Mouse (Mus musculus): ENCODE measurements around the gene Zfp831.

Gene Zfp831

GRCm38 (mm10) chr2:174652864-174653263 is 9.5 kb downstream of the Zfp831 start:
- no peak for DNase-seq (ENCODE audit: low spot score)

GRCm38 (mm10) chr2:174655341-174655740 is 12.0 kb downstream of the Zfp831 start:
- DNase-seq (ENCODE audit: low spot score): no peak

GRCm38 (mm10) chr2:174658229-174658844 is 15.0 kb downstream of the Zfp831 start:
- no peak for DNase-seq (ENCODE audit: low spot score)

DNA sequence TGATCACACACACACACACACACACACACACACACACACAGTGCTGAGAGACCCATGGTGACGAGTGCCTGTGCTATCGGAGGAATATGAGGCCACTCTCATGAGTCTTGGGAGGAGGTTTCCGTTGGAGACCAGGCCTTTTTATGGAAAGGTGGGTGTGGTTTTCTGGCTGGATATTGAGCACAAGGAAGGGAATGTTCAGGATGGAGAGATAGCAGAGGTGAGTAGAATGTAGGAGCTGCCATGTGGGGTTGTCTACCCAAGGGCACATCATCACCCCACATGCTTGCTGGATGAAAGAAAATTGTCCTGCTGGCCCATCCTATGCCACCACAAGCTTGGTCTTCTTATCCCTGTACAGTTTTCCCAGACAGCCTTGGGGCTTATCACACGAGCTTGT is 16.5 kb downstream of the Zfp831 start:
- DNase-seq (ENCODE audit: low spot score): no peak

DNA sequence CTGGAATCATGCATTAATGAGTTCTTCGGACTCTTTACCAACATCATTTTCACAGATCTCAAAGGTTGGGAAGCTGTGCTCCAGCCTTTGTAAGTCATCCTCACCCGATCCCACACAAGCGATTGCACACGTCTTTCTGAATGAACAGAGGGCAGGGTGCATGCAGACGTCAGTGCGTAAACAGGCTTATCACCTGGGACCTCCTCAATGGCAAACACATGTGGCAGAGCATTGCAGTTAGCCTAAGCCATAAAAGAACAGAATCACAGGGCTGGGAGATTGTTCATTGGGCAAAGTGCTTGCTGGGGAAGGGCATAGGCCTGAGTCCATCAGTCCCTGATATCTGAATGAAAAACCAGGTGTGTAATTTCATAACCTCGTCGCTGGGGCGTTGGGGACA is 17.0 kb downstream of the Zfp831 start:
- DNase-seq (ENCODE audit: low spot score): no peak

DNA sequence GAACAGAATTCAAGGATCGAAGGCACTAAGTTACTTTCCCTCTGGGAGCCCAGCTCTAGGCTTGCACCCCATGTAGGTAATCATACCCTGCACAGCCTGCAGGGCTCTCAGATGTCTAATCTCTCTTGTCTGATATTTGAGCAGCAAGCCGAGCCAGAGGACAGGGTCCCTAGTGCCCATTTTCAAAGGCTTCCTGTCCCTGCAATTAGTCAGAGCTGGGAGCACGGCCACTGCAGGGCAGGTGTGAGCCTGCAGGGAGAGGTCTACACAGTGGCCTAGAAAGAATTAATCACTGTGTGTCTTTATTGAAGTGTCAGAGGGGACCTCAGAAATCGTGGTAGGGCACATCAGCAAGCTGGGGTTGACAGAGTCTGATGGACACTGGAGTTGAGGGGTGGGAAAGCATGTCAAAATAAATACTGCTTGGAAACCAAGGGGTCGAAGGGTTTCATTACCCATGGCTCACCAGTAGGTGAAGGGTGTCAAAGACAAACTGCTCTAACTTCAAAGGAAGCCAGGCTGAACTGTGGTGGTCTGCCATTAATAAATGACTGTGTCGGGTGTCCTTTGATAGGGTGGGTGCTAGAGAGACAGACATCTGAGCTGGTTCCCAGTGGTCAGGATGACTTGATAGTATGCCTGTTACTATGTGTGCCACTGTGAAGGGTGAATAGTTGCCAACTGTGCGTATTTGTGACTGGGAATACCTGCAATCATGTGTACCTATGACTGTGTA is 18.3 kb downstream of the Zfp831 start:
- no peak for DNase-seq (ENCODE audit: low spot score)

DNA sequence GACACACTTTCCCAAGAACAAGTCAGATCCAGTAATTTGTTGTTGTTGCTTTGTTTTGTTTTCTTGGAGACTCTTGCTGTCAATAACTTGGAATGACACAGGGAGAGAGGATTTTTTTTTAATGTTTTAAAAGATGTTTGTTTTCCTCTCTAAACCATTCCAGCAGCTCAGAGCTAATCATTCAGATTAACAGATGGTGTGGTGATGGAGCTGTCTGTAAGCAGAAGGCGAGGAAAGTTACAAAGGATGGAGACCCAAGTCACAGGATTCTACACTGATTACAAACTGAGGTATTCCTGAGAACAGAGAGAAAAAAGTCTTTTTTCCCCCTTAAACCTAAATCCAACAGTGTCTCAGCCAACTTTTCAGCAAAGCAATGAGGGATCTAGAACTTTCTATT is 19.3 kb downstream of the Zfp831 start:
- DNase-seq (ENCODE audit: low spot score): no peak

DNA sequence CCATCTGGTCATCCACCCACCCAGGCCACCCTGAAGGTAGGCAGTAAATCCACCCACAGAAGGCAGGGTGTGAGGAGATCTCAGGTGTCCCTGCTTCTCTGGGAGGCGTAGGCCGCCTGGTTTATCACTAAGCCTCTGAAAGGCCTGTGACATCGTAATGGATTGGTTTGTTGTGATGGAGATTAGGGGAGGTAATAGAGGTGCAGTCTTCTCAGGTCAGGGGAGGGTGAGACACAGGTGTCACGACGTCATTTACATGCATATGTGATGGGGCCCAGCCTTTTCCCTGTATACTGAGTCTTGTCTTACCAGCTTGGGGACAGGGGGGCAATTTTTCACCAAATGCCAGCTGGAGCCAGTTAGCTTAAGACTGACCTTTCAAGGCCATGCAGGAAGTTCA is 22.1 kb downstream of the Zfp831 start:
- DNase-seq (ENCODE audit: low spot score): no peak

- DNase-seq (ENCODE audit: low spot score): no peak
Measured at GRCm38 (mm10) chr2:174668806-174669205, 25.5 kb downstream of the Zfp831 start.

DNA sequence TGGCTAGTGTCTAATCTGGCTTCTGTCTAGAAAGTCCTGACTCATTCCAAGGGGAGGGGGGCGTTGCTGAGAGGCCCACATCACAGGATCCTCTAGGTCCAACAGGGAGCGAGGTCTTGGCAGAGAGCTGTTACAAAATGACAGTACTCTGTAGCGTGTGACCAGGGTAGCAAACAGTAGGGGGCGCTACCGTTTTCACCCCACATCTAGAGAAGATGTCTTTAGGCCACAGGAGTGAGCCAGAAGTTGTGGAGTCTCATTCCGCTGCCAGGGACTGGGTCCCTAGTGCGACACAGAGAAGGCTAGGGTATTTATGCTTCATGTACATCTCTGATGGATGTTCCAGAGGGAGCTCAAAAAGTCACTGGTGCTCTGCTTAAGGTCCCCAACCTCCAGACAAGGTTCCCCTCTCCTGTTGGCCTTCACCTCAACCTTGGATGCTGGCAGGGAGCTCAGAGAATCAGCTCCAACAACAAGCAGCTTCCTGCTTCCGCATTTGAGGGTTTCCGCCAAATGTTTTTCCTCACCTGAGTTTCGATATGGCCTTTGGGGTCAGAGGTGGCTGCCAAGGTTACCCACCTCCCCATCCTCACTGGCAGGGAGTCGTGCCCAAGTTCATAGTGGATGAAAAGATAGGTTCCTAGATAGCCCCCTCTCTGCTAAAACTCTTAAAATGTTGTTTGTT is 29.3 kb downstream of the Zfp831 start:
- peak; percentile 53 for DNase-seq (ENCODE audit: low spot score)

GRCm38 (mm10) chr2:174673592-174674286 is 30.4 kb downstream of the Zfp831 start:
- peak; percentile 96 for DNase-seq (ENCODE audit: low spot score)

GRCm38 (mm10) chr2:174674287-174675045 is 31.1 kb downstream of the Zfp831 start:
- DNase-seq (ENCODE audit: low spot score): peak; percentile 32

GRCm38 (mm10) chr2:174675642-174676041 is 32.3 kb downstream of the Zfp831 start:
- DNase-seq (ENCODE audit: low spot score): peak; percentile 93

- DNase-seq (ENCODE audit: low spot score): no peak
Measured at GRCm38 (mm10) chr2:174701351-174701750, 58.0 kb downstream of the Zfp831 start.

DNA sequence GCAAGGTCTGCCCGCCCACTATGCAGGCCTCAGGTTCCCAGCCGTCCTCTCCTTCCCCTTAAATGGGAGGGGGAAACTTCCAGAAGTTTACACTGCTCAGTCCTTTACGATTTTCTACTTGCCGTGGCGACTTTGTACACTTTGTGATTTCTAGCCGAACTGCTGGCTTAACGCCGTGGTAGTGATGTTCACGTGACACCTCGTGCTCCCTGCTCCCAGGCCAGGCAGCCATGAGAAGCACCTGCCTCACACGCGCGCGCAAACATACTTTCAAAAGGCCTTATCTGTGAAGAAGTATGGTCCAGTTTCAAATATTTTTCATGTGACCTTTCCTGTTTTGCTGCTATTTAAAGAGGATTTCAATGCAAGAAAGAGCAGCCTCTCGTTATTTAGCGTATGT is 63.8 kb downstream of the Zfp831 start:
- no peak for DNase-seq (ENCODE audit: low spot score)

GRCm38 (mm10) chr2:174708587-174708986 is 65.3 kb downstream of the Zfp831 start:
- DNase-seq (ENCODE audit: low spot score): no peak

GRCm38 (mm10) chr2:174710185-174710584 is 66.9 kb downstream of the Zfp831 start:
- no peak for DNase-seq (ENCODE audit: low spot score)

DNA sequence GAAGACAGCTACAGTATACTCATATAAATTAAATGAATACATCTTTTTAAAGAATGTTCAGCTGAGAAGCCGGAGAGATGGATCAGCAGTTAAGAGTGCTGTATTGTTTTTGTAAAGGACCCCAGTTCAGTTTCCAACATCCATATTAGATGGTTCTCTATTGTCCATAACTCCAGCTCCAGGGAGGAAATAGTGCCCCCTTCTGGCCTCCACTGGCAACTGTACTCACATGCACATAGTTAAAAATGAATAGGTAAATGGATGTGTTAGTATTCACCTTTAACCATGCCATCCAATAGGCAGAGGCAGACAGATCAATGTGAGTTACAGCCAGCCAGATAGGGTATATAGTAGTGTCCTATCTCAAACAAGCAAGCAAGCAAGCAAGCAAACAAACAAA is 68.7 kb downstream of the Zfp831 start:
- DNase-seq (ENCODE audit: low spot score): no peak

- no peak for DNase-seq (ENCODE audit: low spot score)
Measured at GRCm38 (mm10) chr2:174715938-174716337, 72.6 kb downstream of the Zfp831 start.

DNA sequence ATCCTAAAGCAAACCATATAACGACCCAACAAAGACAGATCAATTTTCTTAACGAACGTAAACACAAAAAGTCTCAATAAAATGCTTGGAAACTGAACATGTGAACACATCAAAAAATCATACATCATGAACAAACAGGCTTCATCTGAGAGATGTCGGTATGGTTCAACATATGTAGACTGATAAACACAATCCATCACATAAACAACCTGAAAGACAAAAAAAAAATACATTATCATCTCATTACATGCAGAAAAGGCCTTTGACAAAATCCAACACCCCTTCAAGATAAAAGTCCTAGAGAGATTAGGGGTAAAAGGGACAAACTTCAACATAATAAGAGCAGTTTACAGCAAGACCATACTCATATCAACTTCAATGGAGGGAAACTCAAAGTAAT is 74.5 kb downstream of the Zfp831 start:
- no peak for DNase-seq (ENCODE audit: low spot score)

- DNase-seq (ENCODE audit: low spot score): no peak
Measured at GRCm38 (mm10) chr2:174727114-174727823, 83.9 kb downstream of the Zfp831 start.

Data from retina, embryonic 14.5 days (tissue).